ENCODE assay signal across 7 mouse cellular contexts in the genomic region with DNA sequence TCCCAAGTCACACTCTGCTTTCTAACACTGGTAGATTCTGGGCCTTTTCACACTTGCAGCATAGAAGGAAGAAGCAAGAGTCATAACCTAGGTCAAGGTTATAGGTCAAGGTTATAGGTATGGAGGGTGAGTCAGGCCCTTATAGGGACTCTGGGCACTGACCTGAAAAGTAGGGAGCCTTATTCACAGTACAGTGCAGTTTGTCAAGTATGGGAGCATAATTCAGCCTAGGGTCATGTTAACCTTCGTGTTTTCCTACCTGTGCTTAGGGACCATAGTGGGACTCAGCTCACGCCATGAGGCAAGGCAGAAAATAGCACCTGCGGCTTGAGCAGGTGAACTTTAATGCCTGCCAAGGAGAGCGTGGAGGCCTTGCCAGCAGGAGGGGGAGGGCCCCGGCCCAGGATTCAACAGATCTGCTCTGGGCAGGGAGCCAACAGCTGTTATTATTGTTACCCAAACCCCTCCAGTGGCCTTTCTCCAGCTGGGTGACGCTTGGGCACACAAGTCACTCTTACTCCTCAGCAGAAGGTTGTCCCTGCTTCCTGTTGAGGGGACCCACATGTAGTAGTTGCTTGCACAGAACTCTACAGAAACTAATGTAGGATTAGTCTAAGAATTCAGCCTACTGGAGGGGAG. TPM values are rescaled to one million over a fixed set of nuclear protein-coding genes. Genes with fewer than 3 reads are reported as not detected.
A peak's percentile ranks its signal among the peaks of the same experiment; 100 is the strongest.
DNase-seq lines count a peak whose midpoint lies in the region; ATAC-seq and TF ChIP-seq lines count a peak whose summit lies in the region.

No protein-coding gene starts in this region.

- WGBS in heart, postnatal 0 days = 11% methylated on average over 6 of the region's 6 CpGs

- no peaks in the 10 kb centered on the region for H3K9me3 ChIP-seq in heart, postnatal 0 days (replicated peaks; ENCODE audit: control insufficient read depth, low read length)

- no peak overlapping the region for H3K4me3 ChIP-seq in heart, postnatal 0 days (ENCODE audit: low read depth, low read length)

- no peak for TF ChIP-seq CTCF in heart, postnatal 0 days (IDR thresholded peaks at IDR 0.05; ENCODE audit: low read depth)

- H3K27me3 ChIP-seq in heart, postnatal 0 days (ENCODE audit: control insufficient read depth, insufficient read depth, low read length) = no peaks in the 10 kb centered on the region

- H3K4me1 ChIP-seq in heart, postnatal 0 days (ENCODE audit: control insufficient read depth, insufficient read depth) = 0 out of 2 replicates have a peak, but pooled peaks cover 5% of the 10 kb centered on the region

- no peak overlapping the region for H3K4me2 ChIP-seq in heart, postnatal 0 days (ENCODE audit: low read depth, low read length)

- ATAC-seq in heart, postnatal 0 days (ENCODE audit: insufficient read depth, low read depth) = peak; percentile 62

- H3K9ac ChIP-seq in heart, postnatal 0 days (replicated peaks; ENCODE audit: low read depth, low read length) = no peak overlapping the region

- H3K36me3 ChIP-seq in heart, postnatal 0 days (replicated peaks; ENCODE audit: control insufficient read depth, insufficient read depth, low read length) = no peaks in the 10 kb centered on the region

- no peak for TF ChIP-seq EP300 in heart, postnatal 0 days (IDR thresholded peaks at IDR 0.05; ENCODE audit: low read depth)

- H3K27ac ChIP-seq in heart, postnatal 0 days (ENCODE audit: low read depth) = no peak overlapping the region

- peak; percentile 4 for DNase-seq in urinary bladder, postnatal 14 days (ENCODE audit: low spot score)
- no peak for DNase-seq in urinary bladder, postnatal 36 days (ENCODE audit: low spot score in 2 of 2)
- peak; percentile 43 for DNase-seq in heart, postnatal 0 days (ENCODE audit: low spot score)
- peak; percentile 72 to 83 for DNase-seq in kidney, postnatal 4 days
- DNase-seq in ovary, postnatal 36 days (ENCODE audit: low spot score) = peak; percentile 54
- no peak for DNase-seq in layer of hippocampus, postnatal 10 days (ENCODE audit: low spot score in 2 of 2)
- DNase-seq in right cerebral cortex, postnatal 25 days = no peak

RNA-seq across cellular contexts. Expression of a gene that starts 50.0 kb away (rescaled TPM):
- total RNA-seq in heart, postnatal 0 days (2014; rRNA removed; ENCODE audit: low replicate concordance) = 0.23 and 1.5 TPM in 2 replicates
- polyA plus RNA-seq in heart, postnatal 0 days (2015; fragmentation: Nextera tagmentation; extraction: Ambion mirVana) = 0.03 and 0.10 TPM in 2 replicates
- under 1 TPM; 0.80 to 0.91 TPM for total RNA-seq in layer of hippocampus, postnatal 10 days (2021)

Comparison
In these comparisons a context has a peak if more than half of its experiments do, and no peak if none do; other contexts are left out.
1. DNase-seq: peak in urinary bladder, postnatal 14 days (single experiment), heart, postnatal 0 days (single experiment), kidney, postnatal 4 days (2 of 2) and ovary, postnatal 36 days (single experiment); none in urinary bladder, postnatal 36 days (0 of 2), layer of hippocampus, postnatal 10 days (0 of 2) and right cerebral cortex, postnatal 25 days (single experiment).